Mouse (Mus musculus): ENCODE measurements around the gene Gngt1. TPM values are rescaled to one million over a fixed set of nuclear protein-coding genes. Genes with fewer than 3 reads are reported as not detected.

The Gngt1 gene
- total RNA-seq (2023): not detected in 4 replicates

DNA sequence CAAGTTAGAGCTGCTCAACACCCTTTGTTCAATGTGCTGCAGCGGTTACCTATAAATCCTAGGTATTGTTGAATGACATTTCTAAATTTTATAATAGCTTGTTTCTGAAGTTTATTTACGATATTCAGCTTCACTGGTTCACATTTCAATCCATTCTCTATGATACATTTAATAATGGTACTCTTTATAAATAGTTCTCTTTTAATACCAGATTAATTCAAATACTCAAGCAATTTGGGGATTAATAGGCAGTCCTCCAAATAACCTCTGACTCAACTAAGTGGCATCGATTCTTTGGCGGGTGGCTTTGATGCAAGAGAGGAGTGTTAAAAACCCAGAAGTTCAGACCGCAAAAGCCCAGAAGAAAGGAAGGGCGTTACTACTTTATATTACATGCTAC lies at the start of gene Gngt1:
Gngt1 (plus strand) TSS at position 301 of the 400 bp plus-strand sequence.

DNA sequence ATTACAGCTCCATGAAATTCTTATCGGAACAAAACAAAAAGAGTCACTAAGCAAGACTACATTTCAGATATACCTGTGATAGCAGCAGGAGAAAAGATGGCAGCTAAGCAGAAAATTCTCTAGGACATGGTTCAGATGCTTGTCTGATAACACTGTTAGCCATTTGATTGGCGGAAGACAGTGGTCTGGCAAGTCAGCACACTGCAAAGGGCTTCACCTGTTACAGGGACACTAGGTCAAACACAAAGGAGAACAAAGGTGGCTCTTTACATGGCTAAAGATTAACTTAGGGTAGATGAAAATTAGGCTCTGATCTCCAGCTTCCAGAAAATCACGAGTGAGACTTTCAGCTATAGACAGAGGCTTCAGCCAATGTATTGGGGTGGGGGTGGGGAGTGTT lies 4.8 kb upstream of the Gngt1 start, which contains the start of gene Tfpi2:
Tfpi2 (minus strand) TSS at position 170 of the 400 bp plus-strand sequence.

DNA sequence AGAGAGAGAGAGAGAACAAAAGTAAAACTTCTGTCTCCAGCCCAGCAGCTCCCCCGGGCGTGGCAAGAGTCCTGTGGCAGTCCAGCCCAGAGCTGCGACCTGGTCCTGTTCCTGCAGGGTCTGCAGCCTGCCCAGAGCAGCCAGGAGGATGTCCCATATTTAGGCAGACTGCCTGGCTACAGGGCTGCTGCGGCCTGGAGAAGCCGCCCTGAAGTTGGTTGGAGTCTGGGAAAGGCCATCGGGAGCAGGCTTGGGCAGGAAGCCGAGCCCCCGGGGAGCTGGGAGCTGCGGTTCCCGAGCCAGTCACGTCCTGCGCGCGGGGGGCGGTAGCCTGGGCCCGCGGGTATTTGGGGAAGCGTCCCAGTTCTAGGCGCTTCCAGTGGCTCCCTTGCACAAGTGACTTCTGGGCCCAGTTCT lies 10.3 kb downstream of the Gngt1 start, which contains the start of gene Gng11:
Gng11 (plus strand) TSS at position 15 of the 417 bp plus-strand sequence.

Other genes starting within 250 kb of the Gngt1 start
- gene Calcr, start 229.1 kb upstream of the Gngt1 start, total RNA-seq (2023): not detected in 4 replicates
- gene Tfpi2, start 4.9 kb upstream of the Gngt1 start, total RNA-seq (2023): not detected in 4 replicates
- gene Gng11, start 10.1 kb downstream of the Gngt1 start, total RNA-seq (2023): 1.1 to 2.1 TPM (median 1.1 TPM) in 3 of 4 replicates, not detected in the other
- 11.5 to 14.4 TPM (median 12.2 TPM) in 4 replicates for gene Bet1, start 93.2 kb downstream of the Gngt1 start, total RNA-seq (2023)